Comparison of ENCODE assay signal across 8 mouse cellular contexts in genomic region chr11:3452769-3453168, GRCm38 (mm10). TPM values are rescaled to one million over a fixed set of nuclear protein-coding genes. Genes with fewer than 3 reads are reported as not detected.
DNase-seq lines count a peak whose midpoint lies in the region; ATAC-seq and TF ChIP-seq lines count a peak whose summit lies in the region.

No protein-coding gene starts in this region.

- peak overlapping the region; percentile 81 for H3K9ac ChIP-seq in heart, embryonic 16.5 days (ENCODE audit: low read length)

- under 1% methylated on average over 9 of the region's 9 CpGs for WGBS in heart, embryonic 16.5 days
- 2% methylated on average over 8 of the region's 9 CpGs for WGBS in macrophage (ENCODE audit: missing documents)

- TF ChIP-seq POLR2A in testis, adult 2 months (IDR thresholded peaks at IDR 0.05; ENCODE audit: control insufficient read depth, low read depth, low read length): no peak

- H3K4me3 ChIP-seq in heart, embryonic 16.5 days (ENCODE audit: low read length): peak overlapping the region; percentile 69
- H3K4me3 ChIP-seq in macrophage (ENCODE audit: inconsistent target): peak overlapping the region; percentile 97
- peak overlapping the region; percentile 97 for H3K4me3 ChIP-seq in testis, adult 2 months (ENCODE audit: control insufficient read depth, low read depth, low read length)

- no peaks in the 10 kb centered on the region for H3K9me3 ChIP-seq in heart, embryonic 16.5 days (replicated peaks; ENCODE audit: control insufficient read depth, low read length)

- peaks cover 49% of the 10 kb centered on the region for H3K79me2 ChIP-seq in macrophage (ENCODE audit: inconsistent target)

- no peaks in the 10 kb centered on the region for H3K36me3 ChIP-seq in heart, embryonic 16.5 days (ENCODE audit: control insufficient read depth, insufficient read depth)
- H3K36me3 ChIP-seq in macrophage (ENCODE audit: inconsistent target): no peaks in the 10 kb centered on the region
- H3K36me3 ChIP-seq in testis, adult 2 months (ENCODE audit: control insufficient read depth, insufficient read depth, low read length): no peaks in the 10 kb centered on the region

- DNase-seq in ovary, postnatal 36 days (ENCODE audit: low spot score): peak; percentile 15
- no peak for DNase-seq in ovary, postnatal 14 days (ENCODE audit: low spot score)
- DNase-seq in cerebellum, adult 8-10 months: peak; percentile 28
- DNase-seq in kidney, postnatal 4 days: peak; percentile 60 to 70
- no peak for DNase-seq in spleen, postnatal 14 days (ENCODE audit: low spot score in 2 of 2)

- no peaks in the 10 kb centered on the region for H3K27me3 ChIP-seq in heart, embryonic 16.5 days (ENCODE audit: control insufficient read depth, insufficient read depth, low read length)
- H3K27me3 ChIP-seq in testis, adult 2 months (ENCODE audit: control insufficient read depth, insufficient read depth, low read length): no peaks in the 10 kb centered on the region

- peaks cover 14% of the 10 kb centered on the region for H3K4me1 ChIP-seq in heart, embryonic 16.5 days (ENCODE audit: control insufficient read depth, insufficient read depth, low read length)
- peaks cover 9% of the 10 kb centered on the region for H3K4me1 ChIP-seq in testis, adult 2 months (ENCODE audit: control insufficient read depth, insufficient read depth, low read length)

- peak; percentile 4; the same call in 1 of the 2 replicates for ATAC-seq in heart, embryonic 16.5 days (replicated peaks; ENCODE audit: extremely low read depth, insufficient read depth, low FRiP score)

- TF ChIP-seq CTCF in testis, adult 2 months (IDR thresholded peaks at IDR 0.05; ENCODE audit: control insufficient read depth, insufficient read depth, insufficient replicate concordance, low read depth, low read length): no peak

- peak overlapping the region; percentile 74 for H3K4me2 ChIP-seq in heart, embryonic 16.5 days (ENCODE audit: low read depth, low read length)

- peak overlapping the region; percentile 87 for H3K27ac ChIP-seq in heart, embryonic 16.5 days (ENCODE audit: low read length)
- peak overlapping the region; percentile 81 for H3K27ac ChIP-seq in macrophage
- H3K27ac ChIP-seq in testis, adult 2 months (ENCODE audit: control insufficient read depth, insufficient read depth, low read depth, low read length): peak overlapping the region; percentile 87

RNA-seq across cellular contexts. Expression of gene Rnf185, which starts 0.6 kb away (rescaled TPM):
- polyA plus RNA-seq in heart, embryonic 16.5 days (2015; fragmentation: Nextera tagmentation; extraction: Ambion mirVana): 30.6 and 31.9 TPM in 2 replicates
- 10 to 100 TPM in 22 of 26 experiments, 1 to 10 TPM in 4; 8.1 to 17.9 (median 12.3) TPM for total RNA-seq in macrophage (2018; cell fraction: chromatin; rRNA removed)
- total RNA-seq in macrophage (2018; cell fraction: cytosol; rRNA removed): 10 to 100 TPM; 18.4 to 29.0 (median 23.3) TPM
- 10 to 100 TPM; 14.8 to 31.4 (median 19.4) TPM for total RNA-seq in macrophage (2018; cell fraction: nucleus; rRNA removed)
- 19.6 to 25.4 TPM (median 23.5 TPM) in 3 replicates for polyA plus RNA-seq in macrophage (2018)
- polyA plus RNA-seq in testis, adult 2 months (2012; rRNA removed): 40.7 and 46.2 TPM in 2 replicates

RNA-seq across cellular contexts. Expression of gene Pla2g3, which starts 35.3 kb away (rescaled TPM):
- polyA plus RNA-seq in heart, embryonic 16.5 days (2015; fragmentation: Nextera tagmentation; extraction: Ambion mirVana): 0.20 and 0.22 TPM in 2 replicates
- total RNA-seq in macrophage (2018; cell fraction: chromatin; rRNA removed): 1 to 10 TPM in 1 of 26 experiments, under 1 TPM in 23, not detected in 2; 0.22 to 1.2 (median 0.48) TPM
- total RNA-seq in macrophage (2018; cell fraction: cytosol; rRNA removed): under 1 TPM in 4 of 26 experiments, not detected in 22; 0.06 to 0.07 (median 0.07) TPM
- total RNA-seq in macrophage (2018; cell fraction: nucleus; rRNA removed): under 1 TPM in 17 of 26 experiments, not detected in 9; 0.17 to 0.71 (median 0.39) TPM
- not detected in 3 replicates for polyA plus RNA-seq in macrophage (2018)
- polyA plus RNA-seq in testis, adult 2 months (2012; rRNA removed): 2.6 and 2.8 TPM in 2 replicates

RNA-seq across cellular contexts. Expression of gene Limk2, which starts 43.8 kb away (rescaled TPM):
- 47.1 and 54.9 TPM in 2 replicates for polyA plus RNA-seq in heart, embryonic 16.5 days (2015; fragmentation: Nextera tagmentation; extraction: Ambion mirVana)
- total RNA-seq in macrophage (2018; cell fraction: chromatin; rRNA removed): 10 to 100 TPM in 25 of 26 experiments, 1 to 10 TPM in 1; 8.3 to 92.2 (median 55.6) TPM
- 10 to 100 TPM in 2 of 26 experiments, 1 to 10 TPM in 24; 2.1 to 10.6 (median 7.5) TPM for total RNA-seq in macrophage (2018; cell fraction: cytosol; rRNA removed)
- 10 to 100 TPM in 22 of 26 experiments, 1 to 10 TPM in 4; 8.7 to 53.3 (median 25.1) TPM for total RNA-seq in macrophage (2018; cell fraction: nucleus; rRNA removed)
- polyA plus RNA-seq in macrophage (2018): 8.2 to 9.5 TPM (median 9.2 TPM) in 3 replicates
- 48.6 and 53.3 TPM in 2 replicates for polyA plus RNA-seq in testis, adult 2 months (2012; rRNA removed)

RNA-seq across cellular contexts. Expression of gene Inpp5j, which starts 51.9 kb away (rescaled TPM):
- polyA plus RNA-seq in heart, embryonic 16.5 days (2015; fragmentation: Nextera tagmentation; extraction: Ambion mirVana): 10.9 and 12.1 TPM in 2 replicates
- 10 to 100 TPM in 13 of 26 experiments, 1 to 10 TPM in 11, under 1 TPM in 2; 0.29 to 17.0 (median 9.9) TPM for total RNA-seq in macrophage (2018; cell fraction: chromatin; rRNA removed)
- 1 to 10 TPM; 2.2 to 5.5 (median 4.2) TPM for total RNA-seq in macrophage (2018; cell fraction: cytosol; rRNA removed)
- total RNA-seq in macrophage (2018; cell fraction: nucleus; rRNA removed): 10 to 100 TPM in 7 of 26 experiments, 1 to 10 TPM in 18, under 1 TPM in 1; 0.89 to 13.8 (median 7.2) TPM
- polyA plus RNA-seq in macrophage (2018): 2.0 to 6.6 TPM (median 3.0 TPM) in 3 replicates
- 3.8 and 4.7 TPM in 2 replicates for polyA plus RNA-seq in testis, adult 2 months (2012; rRNA removed)

Comparison
In these comparisons a context has a peak if more than half of its experiments do, and no peak if none do; other contexts are left out.
1. DNase-seq: peak in ovary, postnatal 36 days (single experiment), cerebellum, adult 8-10 months (single experiment) and kidney, postnatal 4 days (2 of 2); none in ovary, postnatal 14 days (single experiment) and spleen, postnatal 14 days (0 of 2).
2. Peak in every context shown above with its lines, with median percentiles within 50 percentile points of each other: H3K27ac ChIP-seq and H3K4me3 ChIP-seq.